Mouse (Mus musculus): Measurements from ENCODE around the gene Ms4a13. TPM values are rescaled to one million over a fixed set of nuclear protein-coding genes. Genes with fewer than 3 reads are reported as not detected.

Ms4a13 gene
- polyA plus RNA-seq (2011; ENCODE audit: insufficient read depth, insufficient read length, low read depth, missing spikeins): not detected in 2 replicates

- Histone ChIP-seq H3K27me3 (ENCODE audit: control insufficient read depth, insufficient read depth, low read length, poor library complexity, severe bottlenecking) (no peaks in the 10 kb centered on the region), H3K9me3 (replicated peaks; ENCODE audit: control insufficient read depth, insufficient read depth, low read length, poor library complexity, severe bottlenecking) (no peaks in the 10 kb centered on the region), H3K4me3 (ENCODE audit: low read depth, low read length) (no peak within 1 kb of the TSS), H3K27ac (ENCODE audit: insufficient read depth, low read length) (no peak within 1 kb of the TSS), H3K36me3 (ENCODE audit: control insufficient read depth, insufficient read depth, low read length, poor library complexity, severe bottlenecking) (no peaks in the 10 kb centered on the region), H3K4me1 (ENCODE audit: control insufficient read depth, insufficient read depth, low read length) (no peaks in the 10 kb centered on the region), H3K9ac (ENCODE audit: low read depth, poor library complexity, severe bottlenecking) (no peak within 1 kb of the TSS)
- TF ChIP-seq EP300 (IDR thresholded peaks at IDR 0.05; ENCODE audit: insufficient read depth, low read depth, low read length): no peak
Measured at GRCm38 (mm10) chr19:11196546-11196945, at the start of gene Ms4a13. Ms4a13 (minus strand) TSS chr19:11196737.

- TF ChIP-seq POLR2A (IDR thresholded peaks at IDR 0.05; ENCODE audit: insufficient read depth, low read length) (no peak), CTCF (IDR thresholded peaks at IDR 0.05; ENCODE audit: low read depth, low read length) (no peak), EP300 (IDR thresholded peaks at IDR 0.05; ENCODE audit: insufficient read depth, low read depth, low read length) (no peak)
- no peak overlapping the region for H3K27ac ChIP-seq (ENCODE audit: insufficient read depth, low read length)
Measured at GRCm38 (mm10) chr19:11244230-11244629, 47.7 kb upstream of the Ms4a13 start.

GRCm38 (mm10) chr19:11242560-11242959 is 46.0 kb upstream of the Ms4a13 start:
- no peak overlapping the region for H3K27ac ChIP-seq (ENCODE audit: insufficient read depth, low read length)
- TF ChIP-seq POLR2A (IDR thresholded peaks at IDR 0.05; ENCODE audit: insufficient read depth, low read length): no peak
- TF ChIP-seq CTCF (IDR thresholded peaks at IDR 0.05; ENCODE audit: low read depth, low read length): no peak
- TF ChIP-seq EP300 (IDR thresholded peaks at IDR 0.05; ENCODE audit: insufficient read depth, low read depth, low read length): no peak
- no peaks in the 10 kb centered on the region for H3K4me1 ChIP-seq (ENCODE audit: control insufficient read depth, insufficient read depth, low read length)
- H3K9me3 ChIP-seq (replicated peaks; ENCODE audit: control insufficient read depth, insufficient read depth, low read length, poor library complexity, severe bottlenecking): no peaks in the 10 kb centered on the region
- no peak overlapping the region for H3K9ac ChIP-seq (ENCODE audit: low read depth, poor library complexity, severe bottlenecking)
- H3K36me3 ChIP-seq (ENCODE audit: control insufficient read depth, insufficient read depth, low read length, poor library complexity, severe bottlenecking): no peaks in the 10 kb centered on the region
- no peaks in the 10 kb centered on the region for H3K27me3 ChIP-seq (ENCODE audit: control insufficient read depth, insufficient read depth, low read length, poor library complexity, severe bottlenecking)
- no peak overlapping the region for H3K4me3 ChIP-seq (ENCODE audit: low read depth, low read length)

More at GRCm38 (mm10) chr19:11244230-11244629, 47.7 kb upstream of the Ms4a13 start:
- H3K36me3 ChIP-seq (ENCODE audit: control insufficient read depth, insufficient read depth, low read length, poor library complexity, severe bottlenecking): no peaks in the 10 kb centered on the region
- no peak overlapping the region for H3K4me3 ChIP-seq (ENCODE audit: low read depth, low read length)
- no peaks in the 10 kb centered on the region for H3K27me3 ChIP-seq (ENCODE audit: control insufficient read depth, insufficient read depth, low read length, poor library complexity, severe bottlenecking)
- no peak overlapping the region for H3K9ac ChIP-seq (ENCODE audit: low read depth, poor library complexity, severe bottlenecking)
- no peaks in the 10 kb centered on the region for H3K9me3 ChIP-seq (replicated peaks; ENCODE audit: control insufficient read depth, insufficient read depth, low read length, poor library complexity, severe bottlenecking)
- H3K4me1 ChIP-seq (ENCODE audit: control insufficient read depth, insufficient read depth, low read length): no peaks in the 10 kb centered on the region

GRCm38 (mm10) chr19:11235820-11236219 is 39.3 kb upstream of the Ms4a13 start:
- no peaks in the 10 kb centered on the region for H3K36me3 ChIP-seq (ENCODE audit: control insufficient read depth, insufficient read depth, low read length, poor library complexity, severe bottlenecking)
- no peaks in the 10 kb centered on the region for H3K4me1 ChIP-seq (ENCODE audit: control insufficient read depth, insufficient read depth, low read length)
- no peak overlapping the region for H3K27ac ChIP-seq (ENCODE audit: insufficient read depth, low read length)
- no peak overlapping the region for H3K4me3 ChIP-seq (ENCODE audit: low read depth, low read length)
- H3K27me3 ChIP-seq (ENCODE audit: control insufficient read depth, insufficient read depth, low read length, poor library complexity, severe bottlenecking): no peaks in the 10 kb centered on the region
- H3K9ac ChIP-seq (ENCODE audit: low read depth, poor library complexity, severe bottlenecking): no peak overlapping the region
- TF ChIP-seq EP300 (IDR thresholded peaks at IDR 0.05; ENCODE audit: insufficient read depth, low read depth, low read length) (no peak), POLR2A (IDR thresholded peaks at IDR 0.05; ENCODE audit: insufficient read depth, low read length) (no peak), CTCF (IDR thresholded peaks at IDR 0.05; ENCODE audit: low read depth, low read length) (no peak)
- H3K9me3 ChIP-seq (replicated peaks; ENCODE audit: control insufficient read depth, insufficient read depth, low read length, poor library complexity, severe bottlenecking): no peaks in the 10 kb centered on the region

- Histone ChIP-seq H3K4me3 (ENCODE audit: low read depth, low read length) (no peak overlapping the region), H3K4me1 (ENCODE audit: control insufficient read depth, insufficient read depth, low read length) (no peaks in the 10 kb centered on the region), H3K36me3 (ENCODE audit: control insufficient read depth, insufficient read depth, low read length, poor library complexity, severe bottlenecking) (no peaks in the 10 kb centered on the region), H3K27ac (ENCODE audit: insufficient read depth, low read length) (no peak overlapping the region), H3K9me3 (replicated peaks; ENCODE audit: control insufficient read depth, insufficient read depth, low read length, poor library complexity, severe bottlenecking) (no peaks in the 10 kb centered on the region), H3K27me3 (ENCODE audit: control insufficient read depth, insufficient read depth, low read length, poor library complexity, severe bottlenecking) (no peaks in the 10 kb centered on the region), H3K9ac (ENCODE audit: low read depth, poor library complexity, severe bottlenecking) (no peak overlapping the region)
- TF ChIP-seq EP300 (IDR thresholded peaks at IDR 0.05; ENCODE audit: insufficient read depth, low read depth, low read length) (no peak), POLR2A (IDR thresholded peaks at IDR 0.05; ENCODE audit: insufficient read depth, low read length) (no peak), CTCF (IDR thresholded peaks at IDR 0.05; ENCODE audit: low read depth, low read length) (no peak)
Measured at GRCm38 (mm10) chr19:11234921-11235735, 38.6 kb upstream of the Ms4a13 start.

- Histone ChIP-seq H3K36me3 (ENCODE audit: control insufficient read depth, insufficient read depth, low read length, poor library complexity, severe bottlenecking) (no peaks in the 10 kb centered on the region), H3K27ac (ENCODE audit: insufficient read depth, low read length) (no peak overlapping the region), H3K9ac (ENCODE audit: low read depth, poor library complexity, severe bottlenecking) (no peak overlapping the region), H3K4me1 (ENCODE audit: control insufficient read depth, insufficient read depth, low read length) (no peaks in the 10 kb centered on the region), H3K4me3 (ENCODE audit: low read depth, low read length) (no peak overlapping the region), H3K27me3 (ENCODE audit: control insufficient read depth, insufficient read depth, low read length, poor library complexity, severe bottlenecking) (no peaks in the 10 kb centered on the region), H3K9me3 (replicated peaks; ENCODE audit: control insufficient read depth, insufficient read depth, low read length, poor library complexity, severe bottlenecking) (no peaks in the 10 kb centered on the region)
- TF ChIP-seq POLR2A (IDR thresholded peaks at IDR 0.05; ENCODE audit: insufficient read depth, low read length): no peak
- TF ChIP-seq CTCF (IDR thresholded peaks at IDR 0.05; ENCODE audit: low read depth, low read length): no peak
- no peak for TF ChIP-seq EP300 (IDR thresholded peaks at IDR 0.05; ENCODE audit: insufficient read depth, low read depth, low read length)
Measured at GRCm38 (mm10) chr19:11234244-11234643, 37.7 kb upstream of the Ms4a13 start.

Measured in ES-Bruce4 (cell line).